Mouse (Mus musculus): ENCODE results near the gene Zfp646.

DNA sequence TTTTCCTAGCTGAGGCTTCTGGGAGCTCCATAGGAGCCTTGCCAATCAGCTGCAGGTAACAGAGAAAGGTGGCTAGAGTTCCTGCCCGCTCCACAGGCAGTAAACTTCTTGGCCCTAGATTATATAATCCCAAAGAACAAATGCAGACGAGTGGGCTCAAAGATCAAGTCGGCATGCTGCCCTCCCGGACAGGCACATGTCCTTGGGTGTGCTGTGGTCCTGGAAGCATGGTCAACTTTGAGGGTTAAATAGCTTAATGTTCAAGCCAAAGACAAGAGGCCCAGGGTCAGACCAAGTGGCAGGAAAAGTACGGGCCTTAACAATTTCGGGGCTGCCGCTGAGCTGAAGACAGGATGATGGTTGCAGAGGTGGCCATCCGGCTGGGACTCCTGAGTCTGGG is 50.0 kb downstream of the Zfp646 start:
- TF ChIP-seq POLR2A (IDR thresholded peaks at IDR 0.05; ENCODE audit: low read depth, low read length) (no peak), CTCF (IDR thresholded peaks at IDR 0.05; ENCODE audit: extremely low read depth, insufficient read depth, insufficient read length, insufficient replicate concordance) (no peak)

All from spleen, adult 2 months (tissue).